Mouse (Mus musculus): ENCODE data around the gene Cds1. TPM values are rescaled to one million over a fixed set of nuclear protein-coding genes. Genes with fewer than 3 reads are reported as not detected.

Gene Cds1
- polyA plus RNA-seq (2012; rRNA removed; ENCODE audit: low replicate concordance) = 6.4 and 18.7 TPM in 2 replicates

DNA sequence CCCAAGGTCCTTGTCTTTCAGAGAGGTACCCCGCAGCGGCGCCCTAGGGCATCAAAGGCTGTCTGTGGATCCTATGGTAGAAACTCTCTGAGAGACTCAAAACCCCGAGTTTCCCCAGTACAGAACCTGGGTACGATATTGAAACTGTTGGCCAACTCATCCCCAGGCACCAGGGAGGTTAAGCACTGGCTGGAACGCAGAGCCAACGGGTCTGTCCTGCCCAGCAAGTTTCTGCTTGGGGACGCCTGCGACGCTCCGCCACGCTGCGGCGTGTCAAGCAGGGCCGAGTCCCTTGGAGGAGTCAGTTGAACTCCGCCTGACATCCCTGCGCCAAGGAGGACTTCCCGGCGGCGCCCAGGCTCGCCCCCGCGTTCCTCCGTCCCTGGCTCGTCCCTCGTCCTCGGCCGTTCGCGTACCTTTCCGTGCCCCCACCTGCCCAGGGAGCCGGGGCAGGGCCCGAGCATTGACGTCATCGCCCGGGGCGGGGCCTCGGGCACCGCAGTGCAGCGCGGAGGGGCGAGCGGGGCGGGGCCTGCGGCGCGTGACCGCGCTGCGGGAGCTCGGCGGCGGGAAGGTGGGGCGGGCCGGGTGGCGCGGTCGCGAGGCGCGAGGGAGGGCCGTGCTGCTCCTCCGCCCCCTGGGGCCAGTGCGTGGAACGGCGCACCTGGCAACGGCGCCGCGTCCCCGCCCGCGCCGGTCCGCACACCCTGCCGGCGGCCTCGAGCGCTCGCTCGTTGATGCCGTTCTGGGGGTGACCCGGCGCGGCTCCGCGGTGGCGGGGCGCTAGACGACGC lies at the start of gene Cds1:
TSS of gene Cds1 (plus strand) at position 577 of the 794 bp plus-strand sequence.

Other genes with a start within 250 kb of the Cds1 start
- gene Nkx6-1, start 100.1 kb upstream of the Cds1 start, polyA plus RNA-seq (2012; rRNA removed; ENCODE audit: low replicate concordance) = 0.04 TPM in 1 of 2 replicates, not detected in the other

All from subcutaneous adipose tissue, adult 2 months (tissue).